Mouse (Mus musculus): ENCODE measurements around the gene Adtrp. TPM values are rescaled to one million over a fixed set of nuclear protein-coding genes. Genes with fewer than 3 reads are reported as not detected.

Gene Adtrp
- total RNA-seq, 2 experiments from 2014 or later, result 0.87 to 6.5 TPM

DNA sequence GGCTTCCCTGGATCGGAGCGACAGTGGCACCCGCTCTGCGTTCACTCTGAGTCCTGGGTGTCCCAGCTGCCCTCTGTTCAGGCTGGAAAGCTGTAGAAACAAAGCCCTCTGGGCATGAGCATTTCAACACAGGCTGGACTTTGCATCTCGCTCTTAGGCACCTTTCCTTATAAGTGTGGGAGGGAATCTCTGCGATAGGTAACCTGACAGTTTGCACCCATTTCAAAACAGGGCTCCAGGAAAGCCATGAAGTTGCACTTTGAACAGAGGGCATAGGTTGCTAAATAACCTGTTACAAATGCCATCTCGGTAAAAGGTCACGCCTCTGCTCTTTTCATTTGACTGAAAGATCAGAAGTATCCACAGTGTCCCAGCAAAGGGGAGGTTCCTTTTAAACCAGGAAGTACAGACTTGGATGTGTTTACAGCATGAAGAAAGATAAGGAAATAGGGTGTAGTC, 19.2 kb downstream of the Adtrp start:
- DNase-seq, result peak in 1 of 2 experiments; percentile 14

- no peak for DNase-seq
These were observed 19.9 kb downstream of the Adtrp start for GRCm38 (mm10) chr13:41827581-41827980.

DNA sequence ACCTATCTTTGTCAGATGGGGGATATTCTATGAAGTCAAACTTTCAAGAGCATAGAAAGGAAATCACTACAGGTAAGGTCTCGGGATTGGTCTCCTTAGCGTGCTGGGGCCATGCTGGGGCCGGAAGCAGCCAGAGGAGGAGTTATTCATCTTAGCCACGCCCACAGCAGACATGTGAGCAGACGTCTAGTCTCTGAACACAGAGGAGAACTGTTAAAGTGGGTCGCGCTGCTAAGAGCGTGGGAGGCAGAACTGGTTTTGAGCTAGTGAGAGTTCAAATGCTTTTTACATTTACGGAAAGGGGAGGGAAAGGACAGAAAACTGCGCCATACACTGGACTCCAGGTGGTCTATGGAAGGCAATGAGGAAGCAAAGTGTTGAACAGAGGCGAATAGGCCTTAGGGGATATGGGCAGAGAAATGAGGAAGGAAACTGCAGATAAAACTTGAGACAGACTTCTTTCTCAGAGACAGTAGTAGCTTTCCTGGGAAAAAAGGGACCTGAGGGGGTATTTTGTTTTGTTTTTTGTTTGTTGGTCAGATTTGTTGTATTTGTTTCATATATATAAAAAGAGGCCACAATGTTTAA, 22.0 kb downstream of the Adtrp start:
- DNase-seq, result no peak

DNA sequence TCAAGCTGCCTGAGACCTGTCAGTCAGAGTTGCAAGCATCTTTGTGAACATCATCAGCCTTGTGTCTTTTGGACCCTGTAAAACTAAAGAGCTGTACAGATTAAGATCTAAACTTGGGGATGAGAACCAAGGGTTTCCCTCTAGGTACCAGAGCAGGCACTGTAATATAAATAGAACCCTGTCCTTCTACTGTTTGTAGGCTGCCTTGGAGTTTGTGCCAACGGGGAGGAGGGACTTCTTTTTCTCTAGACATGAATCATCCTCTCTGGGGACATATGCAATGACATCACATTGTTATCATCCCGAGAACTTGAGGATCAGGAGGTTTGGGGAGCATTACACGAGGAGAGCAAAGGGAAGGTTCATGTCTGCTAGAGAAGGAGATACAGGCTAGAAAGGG, 24.4 kb downstream of the Adtrp start:
- peak in 1 of 2 experiments; percentile 18 for DNase-seq

DNA sequence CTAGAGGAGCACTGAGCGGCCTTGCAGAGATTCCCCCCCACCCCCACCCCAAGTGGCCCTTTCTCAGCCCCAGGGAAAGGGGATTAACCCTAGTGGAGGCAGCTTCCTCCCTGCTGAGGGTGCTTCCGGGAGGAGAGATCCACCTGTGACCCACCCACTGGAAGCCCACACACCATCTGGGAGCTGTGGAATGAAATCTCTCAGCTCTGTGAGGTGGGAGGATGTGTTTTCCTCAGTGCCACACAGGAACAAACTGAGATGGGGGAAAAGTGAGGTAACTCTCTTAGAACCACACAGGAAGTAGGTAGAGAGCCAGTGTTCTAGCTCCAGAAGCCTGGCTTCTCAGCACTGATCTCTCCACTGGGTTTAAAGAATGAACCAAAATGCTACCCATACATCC, 24.9 kb downstream of the Adtrp start:
- no peak for DNase-seq

- DNase-seq, result no peak
These were observed 25.4 kb downstream of the Adtrp start for GRCm38 (mm10) chr13:41822091-41822490.

GRCm38 (mm10) chr13:41820947-41821346, 26.5 kb downstream of the Adtrp start:
- DNase-seq, result no peak

DNA sequence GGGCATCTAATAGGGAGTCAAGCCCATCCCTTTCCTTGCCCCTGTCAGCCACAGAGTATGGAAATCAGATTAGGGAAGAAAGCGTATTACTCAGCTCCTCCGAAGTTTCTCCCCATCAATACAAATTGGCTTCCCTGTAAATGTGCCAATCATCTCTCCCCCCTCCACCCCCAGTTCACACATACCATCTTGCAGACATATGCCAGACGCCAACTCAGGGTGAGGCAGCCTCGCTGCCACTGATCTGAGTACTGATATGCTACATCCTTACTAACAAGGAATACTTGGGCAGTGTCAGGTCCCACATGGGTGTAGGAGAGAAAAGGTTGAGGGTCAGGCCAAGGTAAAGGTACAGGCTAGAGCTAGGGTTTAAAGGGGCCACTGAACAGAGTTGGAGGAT, 27.6 kb downstream of the Adtrp start:
- no peak for DNase-seq

DNA sequence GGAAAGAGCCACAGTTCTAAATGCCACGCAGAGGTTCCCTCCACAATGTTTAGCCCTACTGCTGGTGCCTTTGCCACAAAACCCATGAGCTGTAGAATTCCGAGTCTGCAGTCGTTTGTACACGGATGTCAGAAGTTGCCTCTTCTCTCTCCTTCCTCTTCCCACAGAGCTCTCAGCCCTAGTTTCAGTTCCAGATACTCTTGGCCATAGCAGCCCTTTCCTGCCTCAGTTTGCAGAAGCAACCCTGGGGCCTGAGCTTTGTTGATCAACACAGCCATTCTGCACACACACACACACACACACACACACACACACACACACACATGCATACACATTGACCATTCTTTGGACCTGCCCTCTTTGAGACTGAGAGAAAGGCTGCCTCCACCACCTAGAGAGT, 28.0 kb downstream of the Adtrp start:
- peak in 1 of 2 experiments; percentile 41 for DNase-seq

- no peak for DNase-seq
These were observed 29.9 kb downstream of the Adtrp start for GRCm38 (mm10) chr13:41817583-41817982.

- DNase-seq, result no peak
These were observed 30.8 kb downstream of the Adtrp start for GRCm38 (mm10) chr13:41816643-41817042.

GRCm38 (mm10) chr13:41810776-41811175, 36.7 kb downstream of the Adtrp start:
- no peak for DNase-seq

- DNase-seq, result no peak
These were observed 39.7 kb downstream of the Adtrp start for GRCm38 (mm10) chr13:41807815-41808214.

GRCm38 (mm10) chr13:41807300-41807699, 40.2 kb downstream of the Adtrp start:
- no peak for DNase-seq

DNA sequence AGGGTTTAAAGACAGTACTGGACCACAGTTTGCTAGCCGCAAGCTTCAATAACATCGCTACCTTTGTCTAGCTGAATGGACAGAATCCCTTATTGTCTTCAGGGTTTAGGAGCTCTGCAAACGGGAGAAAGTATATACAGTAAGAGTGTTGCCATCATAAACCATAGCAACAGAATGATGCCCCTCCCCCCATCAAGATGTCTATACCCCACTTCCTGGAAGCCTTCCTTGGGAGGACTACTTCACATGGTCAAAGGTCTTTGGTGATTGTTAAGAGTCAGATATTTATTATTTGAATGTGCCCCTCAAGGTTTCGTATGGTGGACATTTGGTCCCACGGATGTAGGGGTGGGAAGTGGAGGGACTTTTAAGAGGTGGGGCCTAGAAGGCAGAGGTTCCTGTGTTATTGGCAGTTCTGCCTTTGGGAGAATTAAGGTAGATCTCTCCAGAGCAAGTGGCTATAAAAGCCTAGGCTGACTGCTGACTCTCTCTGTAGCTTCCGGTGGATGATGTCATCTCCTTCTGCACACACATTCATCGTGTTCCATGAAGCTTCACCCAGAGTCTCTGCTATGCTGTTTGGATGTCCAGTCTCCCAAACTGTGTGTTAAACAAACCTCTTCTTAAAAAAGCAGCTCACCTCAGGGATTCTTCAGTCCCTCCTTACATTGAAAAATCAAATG, 42.2 kb downstream of the Adtrp start:
- DNase-seq, result no peak

- DNase-seq, result peak in 1 of 2 experiments; percentile 19
These were observed 43.7 kb downstream of the Adtrp start for GRCm38 (mm10) chr13:41803656-41804265.

DNA sequence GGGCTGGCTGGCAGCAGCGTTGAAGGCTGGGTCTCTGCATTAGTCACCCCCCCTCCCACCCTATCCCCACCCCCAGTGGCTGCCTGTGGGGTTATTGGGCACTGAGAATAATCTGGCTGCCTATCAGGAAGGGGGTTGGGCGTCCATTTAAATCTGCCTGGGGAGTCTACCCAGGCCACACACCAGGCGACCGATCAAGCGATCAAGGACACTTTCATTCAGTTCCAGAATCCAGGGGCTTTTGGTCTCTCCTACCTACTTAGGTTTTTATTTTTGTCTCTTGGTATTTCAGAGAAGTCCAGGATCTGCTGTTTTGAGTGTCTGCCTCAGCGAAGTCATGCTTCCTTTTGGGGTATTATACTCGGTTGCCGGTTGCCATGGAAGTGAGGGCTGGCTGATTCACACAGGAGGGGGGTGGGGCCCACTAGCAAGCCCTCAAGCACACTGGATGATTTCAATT, 46.3 kb downstream of the Adtrp start:
- peak in 1 of 2 experiments; percentile 16 for DNase-seq

DNA sequence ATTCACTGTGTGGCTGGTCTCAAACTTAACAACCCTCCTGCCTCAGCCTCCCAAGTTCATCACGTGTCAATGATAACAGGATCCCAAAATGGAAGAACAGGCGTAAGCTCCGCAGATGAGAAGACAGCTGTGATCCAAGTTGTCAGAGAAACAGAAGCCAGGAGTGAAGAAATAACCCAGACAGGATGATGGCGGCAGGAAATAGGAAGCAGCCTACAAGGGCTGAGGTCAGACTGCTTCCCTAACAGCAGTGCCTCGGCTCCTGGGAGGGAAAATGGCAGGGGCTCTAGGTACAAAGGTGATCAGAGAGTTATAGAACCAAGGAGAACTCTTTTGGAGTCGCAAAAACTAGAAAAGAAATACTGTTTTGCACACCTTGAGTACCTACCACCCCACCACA, 54.6 kb downstream of the Adtrp start:
- DNase-seq, result no peak

DNA sequence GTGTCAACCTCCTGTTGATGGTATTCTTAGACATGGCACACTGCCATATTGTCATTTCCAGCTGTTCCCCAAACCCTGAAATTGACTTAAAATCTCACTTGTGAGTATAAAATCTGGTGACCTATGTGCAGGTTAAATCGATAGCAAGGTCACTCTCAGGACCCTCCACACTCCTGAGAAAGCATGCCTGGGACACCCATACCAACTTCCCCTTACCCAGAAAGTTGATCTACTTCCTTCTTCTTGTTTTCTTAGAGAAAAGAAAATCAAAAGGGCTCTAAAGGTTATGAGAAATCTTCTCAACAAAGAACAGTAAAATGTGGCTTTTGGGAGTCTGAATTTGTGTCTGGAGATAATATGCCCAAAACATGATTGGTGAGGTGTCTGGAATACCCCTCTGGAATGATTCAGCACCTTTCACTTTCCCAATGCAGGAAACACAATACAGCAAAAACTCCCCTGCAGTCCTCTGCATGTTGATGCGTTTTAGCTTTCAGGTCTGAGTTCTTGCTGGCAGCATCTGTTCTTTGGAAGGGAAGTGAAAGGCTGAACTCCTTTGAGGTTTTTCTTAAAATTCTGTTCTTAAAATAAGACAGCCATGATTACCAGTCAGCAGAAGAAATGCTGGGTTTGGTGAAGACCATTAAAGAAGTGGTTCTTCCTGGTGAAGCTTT, 59.5 kb downstream of the Adtrp start:
- DNase-seq, result peak in 1 of 2 experiments; percentile 14

DNA sequence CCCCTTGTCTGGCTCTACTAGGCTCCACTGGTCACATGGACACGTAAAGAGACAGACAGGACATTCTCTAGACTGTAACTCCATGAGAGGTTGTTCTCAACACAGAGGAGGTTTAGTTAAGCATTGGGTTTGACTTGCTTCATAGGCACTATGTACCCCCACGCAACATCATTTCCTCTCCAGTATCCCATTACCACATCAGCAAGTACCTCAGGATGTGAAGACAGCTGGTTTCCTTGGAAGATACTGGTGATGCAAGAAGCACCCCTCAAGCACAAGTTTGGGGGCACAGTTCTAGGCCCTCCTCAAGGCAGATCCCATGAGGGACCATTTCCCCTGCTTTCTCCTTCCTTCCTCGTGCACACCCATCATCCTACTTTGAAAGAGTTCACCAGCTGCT, 60.8 kb downstream of the Adtrp start:
- DNase-seq, result no peak

GRCm38 (mm10) chr13:41784889-41785701, 62.4 kb downstream of the Adtrp start:
- DNase-seq, result no peak

- no peak for DNase-seq
These were observed 67.2 kb downstream of the Adtrp start for GRCm38 (mm10) chr13:41780296-41780695.
